Mouse (Mus musculus) intestine, embryonic 14.5 days (tissue): Measurements from ENCODE around the gene Arhgef10l. TPM values are rescaled to one million over a fixed set of nuclear protein-coding genes. Genes with fewer than 3 reads are reported as not detected.

Source experiments
- ATAC-seq: fragments of 200-750 bp; cut with Nextera tagmentation; replicated peaks from 2 replicates; pipeline ENCODE4 v1.8.0; 2017; ENCODE audit warnings: low read depth, moderate number of reproducible peaks, moderate TSS enrichment, moderate library complexity; ENCODE audit not compliant: low FRiP score, low TSS enrichment
- DNase-seq: peaks from one replicate; pipeline ENCODE4 v3.0.0-alpha.2; 2018; ENCODE audit warnings: low spot score
- H3K27ac ChIP-seq: fragments of 300-500 bp; sonication (generic); 2 replicates; pipeline ENCODE4 v1.5.1; 2014; ENCODE audit warnings: low read depth, mild to moderate bottlenecking, control low read depth
- H3K27me3 ChIP-seq: fragments of 300-500 bp; sonication (generic); replicated peaks from 2 replicates; pipeline ENCODE4 v1.6.1; 2014; ENCODE audit warnings: low read length, control low read depth; ENCODE audit not compliant: control insufficient read depth, insufficient read depth
- H3K36me3 ChIP-seq: fragments of 300-500 bp; sonication (generic); 2 replicates; pipeline ENCODE4 v1.6.1; 2014; ENCODE audit warnings: low read length, control low read depth; ENCODE audit not compliant: control insufficient read depth, insufficient read depth
- H3K4me1 ChIP-seq: fragments of 300-500 bp; sonication (generic); replicated peaks from 2 replicates; pipeline ENCODE4 v1.6.1; 2014; ENCODE audit warnings: low read length, control low read depth, mixed read lengths; ENCODE audit not compliant: control insufficient read depth, insufficient read depth
- H3K4me2 ChIP-seq: fragments of 300-500 bp; sonication (generic); 2 replicates; pipeline ENCODE4 v1.6.1; 2014; ENCODE audit warnings: low read length
- H3K4me3 ChIP-seq: fragments of 300-500 bp; sonication (generic); 2 replicates; pipeline ENCODE4 v1.5.1; 2014; ENCODE audit warnings: low read depth, low read length, control low read depth, mixed read lengths
- H3K9ac ChIP-seq: fragments of 300-500 bp; sonication (generic); 2 replicates; pipeline ENCODE4 v1.6.1; 2014; ENCODE audit warnings: mild to moderate bottlenecking, low read length
- H3K9me3 ChIP-seq: fragments of 300-500 bp; sonication (generic); 2 replicates; pipeline ENCODE4 v1.6.1; 2016; ENCODE audit warnings: low read length, control low read depth; ENCODE audit not compliant: control insufficient read depth
- WGBS: fragments of 180-500 bp; shearing (Covaris S2); extraction: QIAGEN DNeasy Blood & Tissue Kit; methylation state at CpG from one replicate; pipeline ENCODE4 v1.1.7; 2014; 5-methylcytosine and 5-hydroxymethylcytosine counted together
- polyA plus RNA-seq: library from polyadenylated mRNA; unstranded; fragments of >200 nt; fragmentation: Nextera tagmentation; extraction: Ambion mirVana; gene quantifications from 2 replicates; pipeline ENCODE4 v1.2.1, GENCODE M21; 2014

The Arhgef10l gene
- polyA plus RNA-seq, 1 experiment from 2014 or later, result 15.2 TPM

DNA sequence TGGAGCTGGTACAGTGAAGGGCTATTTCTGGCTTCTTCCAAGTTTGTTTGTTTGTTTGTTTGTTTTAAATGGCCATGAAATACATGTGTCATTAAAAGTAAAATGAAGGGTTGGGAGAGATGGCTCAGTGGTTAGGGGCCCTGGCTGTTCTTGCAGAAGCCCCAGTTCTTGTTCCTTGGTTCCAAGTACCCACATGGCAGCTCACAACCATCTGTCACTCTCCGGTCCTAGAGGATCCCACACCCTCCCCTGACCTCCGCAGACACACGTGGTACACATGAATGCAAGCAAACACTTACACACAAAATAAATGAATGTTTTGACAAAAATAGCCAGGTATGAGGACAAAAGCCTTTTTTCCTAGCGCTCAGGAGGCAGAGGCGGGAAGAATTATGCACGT is 21.5 kb downstream of the Arhgef10l start:
- H3K9ac ChIP-seq, result no peak overlapping the region
- H3K4me3 ChIP-seq, result no peak overlapping the region
- 74% methylated on average over 6 of the region's 6 CpGs for WGBS
- no peak for ATAC-seq
- no peak overlapping the region for H3K27ac ChIP-seq
- no peak overlapping the region for H3K4me2 ChIP-seq
- H3K27me3 ChIP-seq, result no peaks in the 10 kb centered on the region
- no peaks in the 10 kb centered on the region for H3K9me3 ChIP-seq
- H3K36me3 ChIP-seq, result peaks cover 17% of the 10 kb centered on the region; the same call in 1 of the 2 replicates
- H3K4me1 ChIP-seq, result peaks cover 22% of the 10 kb centered on the region
- DNase-seq, result no peak

DNA sequence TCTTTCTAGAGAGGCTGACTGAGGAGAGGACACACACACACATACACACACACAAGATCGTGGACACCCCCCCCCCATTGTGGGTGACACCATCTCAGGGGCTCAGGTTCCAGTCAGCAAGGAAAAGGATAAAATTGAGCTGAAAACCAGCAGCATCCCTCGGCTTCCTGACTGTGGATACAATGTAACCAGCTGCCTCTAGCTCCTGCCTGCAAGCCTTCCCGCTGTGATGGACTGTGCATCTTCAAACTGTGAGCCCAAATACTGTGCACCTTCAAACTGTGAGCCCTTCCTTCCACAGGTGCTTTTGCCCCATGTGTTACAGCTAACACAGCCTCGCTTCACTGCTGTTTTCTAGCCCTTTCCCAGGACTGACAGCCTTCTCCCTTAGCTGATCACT is 23.4 kb downstream of the Arhgef10l start:
- H3K27ac ChIP-seq, result no peak overlapping the region
- H3K27me3 ChIP-seq, result no peaks in the 10 kb centered on the region
- DNase-seq (no peak), ATAC-seq (no peak)
- H3K9me3 ChIP-seq, result no peaks in the 10 kb centered on the region
- no peak overlapping the region for H3K4me3 ChIP-seq
- H3K4me2 ChIP-seq, result no peak overlapping the region
- H3K36me3 ChIP-seq, result peaks cover 17% of the 10 kb centered on the region; the same call in 1 of the 2 replicates
- WGBS, result 90% methylated on average over 4 of the region's 4 CpGs
- no peak overlapping the region for H3K9ac ChIP-seq
- peaks cover 10% of the 10 kb centered on the region for H3K4me1 ChIP-seq

DNA sequence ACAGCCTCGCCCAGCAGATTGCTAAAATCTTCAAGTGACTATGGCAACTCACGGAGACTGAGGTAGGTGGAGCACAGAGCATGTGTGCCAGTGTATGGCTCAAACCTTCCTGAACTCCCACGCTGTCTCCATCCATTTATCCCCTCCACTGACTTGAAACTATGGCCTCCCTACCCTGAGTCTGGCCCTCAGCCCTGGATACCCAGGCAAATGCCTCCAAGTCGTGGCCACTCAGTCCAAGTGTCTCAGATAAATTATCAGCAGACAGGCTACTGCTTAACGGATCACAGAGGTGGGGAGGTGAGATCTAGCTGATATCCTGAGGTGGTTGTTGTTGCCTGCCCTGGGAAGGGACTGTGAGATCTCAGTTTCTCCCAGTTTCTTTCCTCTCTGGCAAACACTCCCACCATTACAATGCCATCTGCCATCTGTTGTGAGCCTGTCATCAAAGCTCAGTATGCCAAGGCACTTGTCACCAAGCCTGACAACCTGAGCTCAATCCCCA is 24.3 kb downstream of the Arhgef10l start:
- no peak overlapping the region for H3K4me2 ChIP-seq
- no peak overlapping the region for H3K27ac ChIP-seq
- H3K9me3 ChIP-seq, result no peaks in the 10 kb centered on the region
- peaks cover 17% of the 10 kb centered on the region; the same call in 1 of the 2 replicates for H3K36me3 ChIP-seq
- peaks cover 14% of the 10 kb centered on the region for H3K4me1 ChIP-seq
- no peak for ATAC-seq
- DNase-seq, result no peak
- no peaks in the 10 kb centered on the region for H3K27me3 ChIP-seq
- 54% methylated on average over 5 of the region's 5 CpGs for WGBS
- no peak overlapping the region for H3K9ac ChIP-seq
- H3K4me3 ChIP-seq, result no peak overlapping the region

DNA sequence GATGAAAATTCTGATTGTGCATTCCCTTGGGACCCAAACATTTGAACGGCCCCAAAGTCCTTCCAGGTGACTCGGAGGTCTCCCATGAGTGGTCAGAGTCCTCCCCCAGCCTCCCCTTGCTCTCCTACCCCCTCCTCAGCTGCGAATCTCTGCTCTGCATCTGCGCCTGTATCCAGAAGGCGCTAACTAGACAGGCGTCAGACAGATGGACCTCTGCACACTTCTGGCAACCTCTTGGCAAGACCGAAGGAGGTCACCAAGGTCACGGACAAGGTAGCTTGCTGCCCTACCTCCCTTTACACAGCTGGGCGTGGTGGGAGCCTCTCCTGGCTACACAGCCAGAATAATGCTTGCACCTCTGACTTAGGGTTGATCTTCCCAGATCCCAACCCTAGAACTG is 25.1 kb downstream of the Arhgef10l start:
- no peak overlapping the region for H3K27ac ChIP-seq
- H3K9me3 ChIP-seq, result no peaks in the 10 kb centered on the region
- no peak overlapping the region for H3K4me2 ChIP-seq
- WGBS, result 78% methylated on average over 9 of the region's 9 CpGs
- H3K27me3 ChIP-seq, result no peaks in the 10 kb centered on the region
- ATAC-seq (no peak), DNase-seq (no peak)
- peaks cover 10% of the 10 kb centered on the region; the same call in 1 of the 2 replicates for H3K36me3 ChIP-seq
- peaks cover 10% of the 10 kb centered on the region for H3K4me1 ChIP-seq
- no peak overlapping the region for H3K9ac ChIP-seq
- H3K4me3 ChIP-seq, result no peak overlapping the region

DNA sequence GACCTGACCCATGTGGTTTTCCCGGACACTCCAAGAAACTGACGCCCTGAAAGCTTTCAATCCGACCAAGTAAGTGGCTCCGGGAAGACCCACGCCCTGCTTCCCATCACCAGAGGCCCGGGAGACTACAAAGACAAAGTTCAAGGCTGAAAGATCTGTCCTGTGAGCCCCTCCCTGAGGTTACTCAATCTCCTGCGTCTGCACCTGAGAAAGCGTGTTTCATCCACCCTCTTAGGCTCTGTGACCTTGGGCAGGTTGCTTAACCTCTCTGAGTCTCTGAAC is 25.6 kb downstream of the Arhgef10l start:
- Histone ChIP-seq H3K27ac (no peak overlapping the region), H3K9ac (no peak overlapping the region), H3K4me2 (no peak overlapping the region), H3K27me3 (no peaks in the 10 kb centered on the region), H3K4me3 (no peak overlapping the region), H3K9me3 (no peaks in the 10 kb centered on the region), H3K36me3 (peaks cover 7% of the 10 kb centered on the region; the same call in 1 of the 2 replicates), H3K4me1 (peaks cover 10% of the 10 kb centered on the region)
- DNase-seq (no peak), ATAC-seq (no peak)
- 84% methylated on average over 8 of the region's 8 CpGs for WGBS

DNA sequence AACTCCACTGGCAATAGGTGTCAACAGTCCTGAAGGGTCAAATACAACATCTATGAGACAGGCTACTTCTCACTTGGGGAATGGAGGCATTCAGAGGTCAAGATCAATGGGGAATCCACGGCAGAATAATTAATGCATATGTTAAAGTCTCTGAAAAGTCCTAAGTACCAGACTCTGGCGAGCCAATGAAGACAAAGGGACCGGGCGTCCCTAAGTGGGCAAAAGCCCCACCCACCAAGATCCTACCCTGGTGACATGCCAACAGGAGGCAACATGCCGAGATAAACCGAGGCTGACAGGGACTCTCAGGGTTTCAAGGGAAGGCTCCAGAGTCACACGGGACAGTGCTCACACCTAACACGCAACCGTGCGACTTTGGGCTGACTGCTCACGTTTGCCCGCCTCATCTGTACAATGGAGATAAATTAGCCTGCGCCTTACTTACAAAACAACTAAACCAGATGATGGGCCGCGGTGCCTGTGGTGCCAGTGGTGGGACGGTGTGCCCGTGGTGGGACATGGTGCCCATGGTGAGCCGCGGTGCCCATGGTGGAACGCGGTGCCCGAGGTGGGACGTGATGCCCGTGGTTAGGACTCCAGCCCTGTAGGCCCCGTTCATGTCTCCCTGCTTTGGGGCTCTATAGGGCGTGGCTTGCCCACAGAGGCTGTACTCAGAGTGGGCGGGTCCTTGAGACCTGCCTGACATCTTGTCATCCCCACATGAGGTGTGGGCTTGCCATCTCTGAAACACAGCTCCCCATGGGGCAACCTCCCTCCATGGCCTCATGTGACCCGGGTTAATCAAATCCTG is 26.2 kb downstream of the Arhgef10l start:
- no peak; the same call in 1 of the 2 replicates for ATAC-seq
- Histone ChIP-seq H3K27me3 (no peaks in the 10 kb centered on the region), H3K9me3 (no peaks in the 10 kb centered on the region), H3K27ac (no peak overlapping the region), H3K4me2 (no peak overlapping the region), H3K4me1 (peaks cover 10% of the 10 kb centered on the region), H3K36me3 (peaks cover 7% of the 10 kb centered on the region; the same call in 1 of the 2 replicates), H3K4me3 (no peak overlapping the region), H3K9ac (no peak overlapping the region)
- DNase-seq, result no peak
- WGBS, result 92% methylated on average over 28 of the region's 28 CpGs

DNA sequence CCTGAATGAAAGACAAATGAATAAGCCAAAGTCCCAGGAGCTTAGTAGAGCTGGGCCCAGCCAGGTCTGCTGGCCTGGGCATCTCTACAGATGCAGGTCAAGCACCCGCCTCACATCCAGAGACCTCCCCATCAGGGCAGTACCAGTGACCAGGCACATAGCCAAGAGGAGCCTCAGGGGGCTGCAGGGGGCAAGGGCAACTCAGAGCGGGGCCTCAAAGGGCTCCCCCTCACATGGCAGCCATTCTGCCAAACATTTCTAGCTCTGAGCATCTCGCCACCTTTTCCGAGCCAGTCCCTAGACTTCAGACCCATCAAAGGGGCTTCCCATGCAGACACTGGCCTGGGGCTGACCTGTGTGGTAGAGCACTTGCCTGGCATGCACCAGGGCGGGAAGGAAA is 27.2 kb downstream of the Arhgef10l start:
- ATAC-seq (no peak), DNase-seq (no peak)
- Histone ChIP-seq H3K4me1 (peaks cover 10% of the 10 kb centered on the region), H3K27ac (no peak overlapping the region), H3K4me3 (no peak overlapping the region), H3K4me2 (no peak overlapping the region), H3K27me3 (no peaks in the 10 kb centered on the region), H3K36me3 (peaks cover 7% of the 10 kb centered on the region; the same call in 1 of the 2 replicates), H3K9ac (no peak overlapping the region), H3K9me3 (no peaks in the 10 kb centered on the region)
- 88% methylated on average over 5 of the region's 5 CpGs for WGBS

DNA sequence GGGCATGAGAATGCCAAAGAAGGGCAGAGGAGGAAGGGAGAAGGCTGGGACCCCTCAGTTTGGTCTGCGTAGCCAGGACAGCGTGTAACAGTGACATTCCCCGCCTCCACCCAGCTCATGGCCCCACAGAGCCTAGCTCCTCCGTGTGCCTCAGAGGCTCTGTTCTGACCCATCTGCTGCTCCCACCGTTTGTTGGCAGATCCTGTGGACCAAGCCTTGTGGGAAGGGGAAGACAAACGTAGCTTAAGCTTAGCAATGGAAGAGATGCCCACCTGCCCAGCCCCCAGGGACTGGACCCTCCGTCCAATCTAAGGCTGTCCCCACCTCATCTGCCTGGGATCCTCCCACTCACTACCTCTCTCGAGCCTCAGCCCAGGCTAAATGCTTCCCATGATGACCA is 28.5 kb downstream of the Arhgef10l start:
- Histone ChIP-seq H3K4me1 (peaks cover 9% of the 10 kb centered on the region), H3K27ac (no peak overlapping the region), H3K27me3 (no peaks in the 10 kb centered on the region), H3K36me3 (peaks cover 11% of the 10 kb centered on the region; the same call in 1 of the 2 replicates), H3K9me3 (no peaks in the 10 kb centered on the region), H3K9ac (no peak overlapping the region), H3K4me3 (no peak overlapping the region), H3K4me2 (no peak overlapping the region)
- 68% methylated on average over 8 of the region's 8 CpGs for WGBS
- DNase-seq (no peak), ATAC-seq (no peak)
